Mouse (Mus musculus) gastrocnemius, postnatal 4 days (tissue): ENCODE results near the gene Atox1. TPM values are rescaled to one million over a fixed set of nuclear protein-coding genes. Genes with fewer than 3 reads are reported as not detected.

ENCODE experiments used
- DNase-seq, 2 experiments: peaks; one replicate each; pipeline ENCODE4 v3.0.0; 2021 to 2022; ENCODE audit warnings: low spot score in 2 of 2, mixed read lengths in 2 of 2
- long read RNA-seq, 2 experiments: library from polyadenylated mRNA; stranded (forward); transcript quantifications; one replicate each; pipeline ENCODE4 v2.0.0; 2021
- total RNA-seq, 2 experiments: library from RNA; stranded (reverse); gene quantifications; 2 replicates each; pipeline ENCODE4 v1.2.3; 2021

Gene Atox1
- total RNA-seq: 10 to 100 TPM; 87.6 to 95.6 TPM
- long read RNA-seq, experiment 1, transcript Atox1-201 (4 exons, 541 nt): major isoform, 66 of 68 reads
- long read RNA-seq, experiment 1, partial matches to known transcripts: 1 of 68 reads
- long read RNA-seq, experiment 1, other reads (novel, unspliced or antisense): 1 of 68 reads
- long read RNA-seq, experiment 2, transcript Atox1-201 (4 exons, 541 nt): major isoform, 71 of 73 reads
- long read RNA-seq, experiment 2, partial matches to known transcripts: 0 of 73 reads
- long read RNA-seq, experiment 2, other reads (novel, unspliced or antisense): 2 of 73 reads

DNA sequence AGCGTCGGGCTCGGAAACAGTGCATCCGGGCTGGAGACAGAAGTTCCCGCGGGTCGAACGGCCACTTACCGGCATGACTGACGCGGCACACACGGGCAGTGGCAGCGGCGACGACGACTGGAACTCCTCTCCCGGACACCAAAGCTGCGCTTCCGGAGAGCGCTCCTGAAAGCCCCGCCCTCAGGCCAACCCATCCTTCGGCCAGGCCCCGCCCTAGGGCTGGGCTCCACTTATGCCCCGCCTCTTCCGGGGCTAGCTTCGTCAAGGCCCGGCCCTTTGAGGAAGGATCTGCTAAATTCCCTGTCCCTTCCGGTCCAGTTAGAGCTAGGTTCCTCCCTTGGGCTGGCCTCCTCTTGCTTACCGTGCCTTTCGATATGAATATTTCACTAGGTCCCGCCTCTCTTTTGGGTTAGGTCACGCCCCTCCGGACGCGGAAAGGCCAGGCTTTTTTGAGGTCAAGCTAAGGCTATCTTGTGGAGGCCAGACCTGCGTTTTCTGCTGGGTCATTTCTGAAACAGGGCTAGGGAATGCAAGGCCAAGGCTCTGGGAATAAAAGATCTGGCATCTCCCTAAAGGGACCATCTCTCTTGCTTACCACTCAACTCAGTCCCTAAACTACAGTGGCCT lies at the start of gene Atox1:
Atox1 (minus strand) TSS at position 221 of the 627 bp plus-strand sequence.
- peak; percentile 83 to 92 for DNase-seq

- no peak for DNase-seq
Measured at GRCm38 (mm10) chr11:55505485-55505884, 44.4 kb upstream of the Atox1 start.

GRCm38 (mm10) chr11:55502886-55503285 lies 41.8 kb upstream of the Atox1 start:
- no peak for DNase-seq

DNA sequence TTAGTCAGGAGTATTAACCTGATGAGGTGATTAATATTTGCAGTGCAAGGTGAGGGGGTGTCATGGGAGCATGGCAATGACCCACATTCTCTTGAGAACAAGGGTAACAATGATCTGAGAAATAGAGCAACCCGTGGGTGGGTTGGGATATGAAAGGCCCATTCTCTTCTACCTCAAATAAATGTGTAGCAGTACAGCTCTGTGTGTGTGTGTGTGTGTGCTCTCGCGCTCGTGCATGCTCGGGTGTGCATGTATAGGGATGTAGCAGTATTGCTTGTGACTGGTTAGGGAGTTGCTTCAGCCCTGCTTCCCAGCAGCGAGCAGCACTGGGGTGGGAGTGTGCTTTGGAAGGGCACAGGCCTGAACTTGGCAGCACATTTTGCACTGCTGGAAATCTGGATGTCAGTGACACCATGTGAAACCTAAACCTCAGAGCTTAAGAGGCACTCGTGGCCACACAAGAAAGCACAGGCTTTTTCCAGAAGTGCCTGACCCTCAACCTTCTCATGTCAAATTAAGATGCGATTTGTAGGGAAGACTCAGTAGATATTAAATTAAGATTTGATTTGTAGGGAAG lies 41.0 kb upstream of the Atox1 start:
- DNase-seq: no peak

GRCm38 (mm10) chr11:55497885-55498284 lies 36.8 kb upstream of the Atox1 start:
- no peak for DNase-seq

DNA sequence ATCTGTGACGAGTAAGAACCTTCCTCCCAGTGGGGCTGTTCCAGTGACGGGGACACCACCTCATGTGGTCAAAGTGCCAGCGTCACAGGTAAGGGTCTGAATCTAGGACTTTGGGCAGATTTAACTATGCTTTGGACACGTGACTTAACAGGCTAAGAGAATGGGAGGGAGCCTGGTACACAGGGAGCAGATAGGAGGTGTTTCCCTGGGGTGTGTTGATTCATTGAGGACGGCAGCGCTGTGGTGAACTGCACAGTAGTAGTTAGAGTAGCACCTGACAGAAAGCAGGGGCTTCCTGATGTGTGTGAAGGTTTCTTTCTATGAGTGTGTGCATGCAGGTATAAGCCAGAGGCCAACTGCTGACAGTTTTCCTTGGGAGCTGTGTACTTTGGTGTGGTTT lies 35.1 kb upstream of the Atox1 start:
- no peak for DNase-seq

DNA sequence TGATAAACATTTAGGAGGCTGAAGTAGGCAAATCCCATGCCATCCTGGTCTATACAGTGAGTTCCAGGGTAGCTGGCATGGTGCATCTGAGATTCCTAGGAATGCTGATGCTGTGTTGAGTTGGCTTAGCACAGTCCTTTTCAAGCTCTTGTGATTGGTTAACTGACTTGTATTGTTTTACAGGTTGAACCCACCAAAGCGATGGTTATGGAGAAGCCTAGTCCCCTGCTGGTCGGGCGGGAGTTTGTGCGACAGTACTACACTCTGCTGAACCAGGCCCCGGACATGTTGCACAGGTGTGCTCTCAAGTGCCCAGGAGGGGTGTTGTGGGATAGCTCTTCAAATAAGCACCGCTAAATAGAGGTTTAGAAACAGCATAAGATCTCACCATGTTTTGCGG lies 24.4 kb upstream of the Atox1 start:
- DNase-seq: no peak

DNA sequence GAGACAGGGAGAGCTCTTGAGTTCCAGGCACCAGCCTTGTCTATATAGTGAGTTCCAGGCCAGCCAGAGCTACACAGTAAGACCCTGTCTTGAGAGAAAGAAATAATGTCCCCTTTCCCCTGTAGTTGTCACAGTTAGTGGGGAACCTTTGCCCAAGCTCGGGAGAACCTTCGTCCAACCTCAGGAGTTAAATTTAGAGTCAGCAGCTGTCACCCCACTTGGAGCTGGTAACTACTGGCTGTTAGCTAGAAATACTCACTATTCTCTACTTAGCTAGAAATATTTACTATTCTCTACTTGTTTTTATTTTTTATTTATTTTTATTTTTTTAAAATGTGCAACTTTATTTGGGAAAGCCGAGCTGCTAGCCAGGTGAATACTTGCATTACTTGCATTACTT lies 12.2 kb upstream of the Atox1 start:
- DNase-seq: no peak

- no peak for DNase-seq
Measured at GRCm38 (mm10) chr11:55471467-55471866, 10.4 kb upstream of the Atox1 start.

GRCm38 (mm10) chr11:55470761-55471160 lies 9.7 kb upstream of the Atox1 start:
- DNase-seq: no peak

GRCm38 (mm10) chr11:55469923-55470691 lies 9.1 kb upstream of the Atox1 start:
- no peak for DNase-seq

DNA sequence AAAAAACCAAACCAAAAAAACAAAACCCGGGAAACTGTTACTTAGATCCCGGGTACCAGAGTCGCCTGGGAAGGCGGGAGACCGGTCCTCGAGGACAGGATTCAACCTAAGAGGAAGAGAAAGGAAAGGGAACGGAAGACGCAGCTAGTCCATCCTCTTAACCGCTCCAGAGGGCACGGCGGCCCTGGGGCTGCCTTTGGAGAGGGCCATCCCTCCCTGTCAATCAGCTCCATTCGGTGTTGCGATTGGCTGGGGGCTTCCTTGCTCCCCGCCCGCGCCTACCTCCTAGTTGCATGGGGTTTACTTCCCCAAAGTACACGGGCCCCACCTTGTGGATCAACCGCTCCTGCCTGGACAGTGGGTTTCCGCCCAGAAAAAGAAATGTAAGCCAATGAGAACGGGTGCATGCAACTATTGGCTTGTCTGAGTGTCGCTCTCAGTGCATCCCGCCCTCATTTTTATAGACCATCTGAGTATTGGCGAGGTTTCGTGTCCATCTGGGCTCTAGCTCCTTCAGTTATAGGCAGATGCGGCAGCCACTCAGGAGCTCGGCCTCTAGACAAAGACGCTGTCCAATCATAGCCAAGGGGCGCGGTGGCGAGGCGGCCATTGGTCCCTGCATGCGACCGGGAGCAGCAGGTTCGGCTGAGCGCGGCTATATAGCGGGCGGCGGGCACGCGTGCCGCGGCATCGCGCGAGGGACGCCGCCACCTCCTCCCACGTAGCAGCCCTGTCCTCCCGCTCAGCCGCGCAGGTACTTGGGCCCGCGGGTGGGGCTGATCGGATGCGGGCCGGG lies 8.2 kb upstream of the Atox1 start, which contains the start of gene G3bp1:
G3bp1 (plus strand) TSS at position 638 of the 796 bp plus-strand sequence.
- peak; percentile 96 to 99 for DNase-seq

DNA sequence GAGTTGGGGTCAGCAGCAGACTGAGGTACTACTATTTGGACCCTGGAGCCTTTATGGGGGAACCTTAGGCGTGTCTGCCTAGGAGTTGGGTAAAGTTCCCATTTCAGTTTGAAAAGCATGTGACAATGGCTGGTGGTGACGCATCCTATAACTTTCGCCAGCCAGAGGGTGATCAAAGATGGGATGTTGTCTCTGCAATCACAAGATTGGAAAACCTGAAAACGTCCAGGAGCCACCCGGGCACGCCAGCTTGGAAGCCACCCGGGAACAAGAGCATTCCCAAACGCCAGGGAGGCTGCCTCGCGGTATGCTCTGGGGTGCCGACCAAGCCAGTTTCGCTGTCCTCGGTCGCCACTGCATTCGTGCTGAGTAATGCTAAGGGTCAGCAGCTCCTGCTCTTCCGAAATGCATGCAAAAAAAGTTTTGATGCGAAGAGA lies 7.6 kb upstream of the Atox1 start:
- peak in 1 of 2 experiments; percentile 31 for DNase-seq

DNA sequence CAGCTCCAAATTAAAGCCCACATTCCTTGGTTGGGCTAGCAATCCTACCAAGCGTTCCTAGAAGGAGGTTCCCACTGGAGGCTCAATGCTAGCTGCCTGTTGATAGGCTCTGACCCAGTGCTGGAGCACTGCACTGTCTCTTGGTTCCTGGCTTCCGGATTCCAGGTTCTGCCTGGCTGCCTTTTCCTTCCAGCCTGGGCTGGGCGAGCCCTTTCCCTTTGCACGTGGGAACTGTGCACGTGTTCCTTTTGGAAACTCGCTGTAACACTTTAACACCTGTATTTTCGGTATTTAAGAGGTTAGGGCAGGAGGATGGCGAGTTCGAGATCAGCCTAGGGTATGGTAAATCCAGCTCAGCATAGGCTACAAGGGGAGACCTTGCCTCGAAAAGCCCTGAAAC lies 7.0 kb upstream of the Atox1 start:
- no peak for DNase-seq

- DNase-seq: no peak
Measured at GRCm38 (mm10) chr11:55465177-55465576, 4.1 kb upstream of the Atox1 start.

DNA sequence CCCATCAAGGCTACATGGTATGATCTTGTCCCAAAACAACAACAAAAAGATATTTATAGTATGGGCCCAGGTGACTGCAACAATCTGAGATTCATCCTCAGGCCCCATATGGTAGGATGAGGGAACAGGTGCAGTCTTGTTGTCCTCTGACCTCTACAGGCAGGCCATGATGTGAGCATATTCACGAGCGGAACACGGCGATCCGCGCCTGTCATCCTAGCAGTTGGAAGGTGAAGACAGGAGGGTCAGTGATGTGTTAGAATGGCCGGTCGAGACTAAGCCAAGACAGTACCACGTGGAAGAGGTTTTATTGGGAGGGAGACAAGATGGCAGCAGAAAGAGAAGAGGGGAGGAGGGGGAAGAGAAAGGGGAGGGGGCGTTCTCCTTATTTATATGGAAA lies 3.7 kb upstream of the Atox1 start:
- no peak for DNase-seq

- DNase-seq: no peak
Measured at GRCm38 (mm10) chr11:55462149-55462548, 1.1 kb upstream of the Atox1 start.

- DNase-seq: no peak
Measured at GRCm38 (mm10) chr11:55460559-55461018, 450 bp downstream of the Atox1 start.

GRCm38 (mm10) chr11:55459850-55460558 lies 1.0 kb downstream of the Atox1 start:
- DNase-seq: no peak

GRCm38 (mm10) chr11:55458501-55458900 lies 2.5 kb downstream of the Atox1 start:
- DNase-seq: no peak
